Mouse (Mus musculus): ENCODE data around the gene Dis3l. TPM values are rescaled to one million over a fixed set of nuclear protein-coding genes. Genes with fewer than 3 reads are reported as not detected.
A peak's percentile ranks its signal among the peaks of the same experiment; 100 is the strongest.
"Not testable (repeated sequence)": the region's sequence is repeated elsewhere in the genome, so short reads cannot be mapped to it uniquely, and the experiment has no call there.

Gene Dis3l
- total and polyA plus RNA-seq, 3 experiments = 5.6 to 20.7 (median 18.9) TPM

DNA sequence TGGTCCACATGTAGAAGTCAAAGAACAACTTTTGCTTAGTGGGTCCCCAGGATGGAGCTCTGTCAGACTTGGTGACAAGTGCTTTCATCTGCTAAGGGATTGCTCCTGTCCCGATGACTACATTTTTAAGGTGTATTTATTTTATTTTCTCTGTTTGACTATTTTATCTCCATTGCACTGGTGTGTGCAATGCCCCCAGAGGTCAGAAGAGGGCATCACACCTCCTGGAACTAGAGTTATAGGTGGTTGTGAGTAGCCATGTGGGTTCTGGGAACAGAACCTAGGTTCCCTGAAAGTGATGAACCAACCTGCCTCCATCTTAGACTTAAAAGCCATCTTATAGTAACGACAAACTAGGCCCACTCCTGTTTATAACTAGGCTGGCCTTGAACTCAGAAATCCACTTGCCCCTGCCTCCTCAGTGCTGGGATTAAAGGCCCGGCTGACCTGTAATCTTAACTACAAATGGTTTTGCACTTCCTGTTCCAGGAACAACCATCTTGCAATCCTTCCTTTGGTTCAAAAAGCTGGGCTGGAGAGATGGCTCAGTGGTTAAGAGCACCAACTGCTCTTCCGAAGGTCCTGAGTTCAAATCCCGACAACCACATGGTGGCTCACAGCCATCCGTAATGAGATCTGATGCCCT lies 62.3 kb downstream of the Dis3l start:
- ATAC-seq (ENCODE audit: extremely low read depth, insufficient number of reproducible peaks, low FRiP score, poor library complexity, severe bottlenecking) (no peak), DNase-seq (ENCODE audit: low spot score) (no peak)
- Histone ChIP-seq H3K36me3 (replicated peaks) (peaks cover 4% of the 10 kb centered on the region), H3K9me3 (replicated peaks) (no peaks in the 10 kb centered on the region), H3K4me1 (ENCODE audit: insufficient read depth, low read depth, low read length) (peaks cover 12% of the 10 kb centered on the region), H3K27me3 (ENCODE audit: insufficient read depth, low read length) (no peaks in the 10 kb centered on the region), H3K4me3 (ENCODE audit: low read depth, low read length) (no peak overlapping the region)
- no peak for TF ChIP-seq GATA2 (IDR thresholded peaks at IDR 0.05; ENCODE audit: borderline replicate concordance, low read depth, low read length)

DNA sequence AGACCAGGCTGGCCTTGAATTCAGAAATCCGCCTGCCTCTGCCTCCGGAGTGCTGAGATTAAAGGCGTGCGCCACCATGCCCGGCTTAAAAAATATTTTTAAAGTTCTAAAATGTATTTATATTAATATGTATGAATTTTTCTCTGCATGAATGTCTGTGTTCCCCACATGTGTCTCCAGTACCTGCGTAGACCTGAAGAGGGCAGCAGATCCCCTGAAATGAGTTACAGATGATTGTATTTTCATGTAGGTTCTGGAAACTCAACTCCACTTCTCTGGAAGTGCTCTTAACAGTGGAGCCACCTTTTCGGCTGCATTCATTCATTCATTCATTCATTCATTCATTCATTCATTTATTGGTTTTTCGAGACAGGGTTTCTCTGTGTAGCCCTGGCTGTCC lies 63.4 kb downstream of the Dis3l start:
- Histone ChIP-seq H3K36me3 (replicated peaks) (peaks cover 3% of the 10 kb centered on the region), H3K9me3 (replicated peaks) (no peaks in the 10 kb centered on the region), H3K27me3 (ENCODE audit: insufficient read depth, low read length) (peaks cover 4% of the 10 kb centered on the region; the same call in 1 of the 2 replicates), H3K4me1 (ENCODE audit: insufficient read depth, low read depth, low read length) (peaks cover 8% of the 10 kb centered on the region), H3K4me3 (ENCODE audit: low read depth, low read length) (no peak overlapping the region)
- peak; percentile 52; the same call in 1 of the 2 replicates for TF ChIP-seq CTCF (IDR thresholded peaks at IDR 0.05; ENCODE audit: low read depth, low read length)
- TF ChIP-seq POLR2AphosphoS5 (IDR thresholded peaks at IDR 0.05; ENCODE audit: insufficient replicate concordance, low read depth, low read length) = no peak
- TF ChIP-seq TAL1 (conservative IDR thresholded peaks at IDR 0.05; ENCODE audit: low read depth, low read length) = no peak
- ATAC-seq (ENCODE audit: extremely low read depth, insufficient number of reproducible peaks, low FRiP score, poor library complexity, severe bottlenecking) = no peak
- DNase-seq (ENCODE audit: low spot score) = no peak

DNA sequence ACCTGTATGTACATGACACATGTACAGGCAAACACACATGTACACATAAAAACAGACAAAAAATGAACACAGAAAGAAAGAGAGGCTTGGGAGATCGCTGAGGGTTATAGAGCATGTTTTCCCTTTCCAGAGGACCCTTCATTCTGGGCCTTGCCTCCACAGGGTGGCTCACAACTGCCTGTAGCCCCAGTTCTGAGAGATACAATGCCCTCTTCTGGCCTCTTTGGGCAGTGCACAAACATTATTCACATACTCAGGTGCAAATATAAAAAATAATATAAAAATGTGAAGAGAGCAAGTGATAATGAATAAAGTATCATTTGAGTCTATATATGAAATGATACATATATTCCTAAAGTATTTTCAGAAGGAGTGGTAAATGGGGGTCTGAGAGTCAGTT lies 66.2 kb downstream of the Dis3l start:
- Histone ChIP-seq H3K27me3 (ENCODE audit: insufficient read depth, low read length) (peaks cover 15% of the 10 kb centered on the region), H3K36me3 (replicated peaks) (no peaks in the 10 kb centered on the region), H3K4me1 (ENCODE audit: insufficient read depth, low read depth, low read length) (no peaks in the 10 kb centered on the region), H3K4me3 (ENCODE audit: low read depth, low read length) (no peak overlapping the region), H3K9me3 (replicated peaks) (no peaks in the 10 kb centered on the region)
- no peak for TF ChIP-seq GATA1 (IDR thresholded peaks at IDR 0.05; ENCODE audit: borderline replicate concordance, low read length)
- no peak for TF ChIP-seq TAL1 (conservative IDR thresholded peaks at IDR 0.05; ENCODE audit: low read depth, low read length)
- DNase-seq (ENCODE audit: low spot score) (no peak), ATAC-seq (ENCODE audit: extremely low read depth, insufficient number of reproducible peaks, low FRiP score, poor library complexity, severe bottlenecking) (no peak)

DNA sequence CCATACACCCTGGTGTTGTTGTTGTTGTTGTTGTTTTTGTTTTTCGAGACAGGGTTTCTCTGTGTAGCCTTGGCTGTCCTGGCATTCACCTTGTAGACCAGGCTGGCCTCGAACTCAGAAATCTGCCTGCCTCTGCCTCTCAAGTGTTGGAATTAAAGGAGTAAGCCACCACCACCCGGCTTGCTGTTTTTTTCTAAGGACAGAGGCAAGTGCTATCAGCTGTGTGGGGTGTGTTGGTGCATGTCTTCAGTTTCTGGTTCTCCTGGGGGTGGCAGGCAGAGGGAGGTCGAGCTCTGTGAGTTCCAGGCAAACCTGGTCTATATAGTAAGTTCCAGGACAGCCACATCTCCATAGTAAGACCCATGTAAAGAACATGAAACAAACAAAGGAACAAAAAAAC lies 66.8 kb downstream of the Dis3l start:
- H3K36me3 ChIP-seq (replicated peaks) = no peaks in the 10 kb centered on the region
- no peak for DNase-seq (ENCODE audit: low spot score)
- no peaks in the 10 kb centered on the region for H3K9me3 ChIP-seq (replicated peaks)
- TF ChIP-seq CTCF (IDR thresholded peaks at IDR 0.05; ENCODE audit: low read depth, low read length) (no peak), POLR2AphosphoS5 (IDR thresholded peaks at IDR 0.05; ENCODE audit: insufficient replicate concordance, low read depth, low read length) (no peak), GATA2 (IDR thresholded peaks at IDR 0.05; ENCODE audit: borderline replicate concordance, low read depth, low read length) (no peak), TAL1 (conservative IDR thresholded peaks at IDR 0.05; ENCODE audit: low read depth, low read length) (no peak), GATA1 (IDR thresholded peaks at IDR 0.05; ENCODE audit: borderline replicate concordance, low read length) (no peak)
- no peak overlapping the region for H3K4me3 ChIP-seq (ENCODE audit: low read depth, low read length)
- ATAC-seq (ENCODE audit: extremely low read depth, insufficient number of reproducible peaks, low FRiP score, poor library complexity, severe bottlenecking) = no peak
- H3K27me3 ChIP-seq (ENCODE audit: insufficient read depth, low read length) = peaks cover 15% of the 10 kb centered on the region
- no peaks in the 10 kb centered on the region for H3K4me1 ChIP-seq (ENCODE audit: insufficient read depth, low read depth, low read length)

DNA sequence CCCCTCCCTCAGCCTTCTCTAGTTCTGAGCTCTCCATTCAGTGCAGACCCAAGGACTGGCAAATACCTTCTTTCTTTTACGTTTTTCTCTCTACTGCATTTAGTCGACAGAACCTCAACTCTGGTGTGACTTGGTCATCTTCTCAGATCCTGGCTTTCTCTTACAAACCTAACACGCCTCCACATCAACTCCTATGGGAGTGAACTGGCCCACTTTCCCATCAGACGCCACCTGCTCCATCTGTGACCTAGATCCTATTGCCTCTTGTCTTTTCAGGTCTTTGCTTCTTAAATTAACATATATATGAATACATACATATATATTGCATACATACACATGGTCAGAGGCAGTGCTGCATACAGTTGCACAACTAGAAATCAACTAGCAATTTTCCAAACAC lies 67.3 kb downstream of the Dis3l start:
- H3K9me3 ChIP-seq (replicated peaks) = no peaks in the 10 kb centered on the region
- no peak overlapping the region for H3K4me3 ChIP-seq (ENCODE audit: low read depth, low read length)
- TF ChIP-seq CTCF (IDR thresholded peaks at IDR 0.05; ENCODE audit: low read depth, low read length) = no peak
- TF ChIP-seq TAL1 (conservative IDR thresholded peaks at IDR 0.05; ENCODE audit: low read depth, low read length) = no peak
- no peak for TF ChIP-seq POLR2AphosphoS5 (IDR thresholded peaks at IDR 0.05; ENCODE audit: insufficient replicate concordance, low read depth, low read length)
- H3K27me3 ChIP-seq (ENCODE audit: insufficient read depth, low read length) = peaks cover 15% of the 10 kb centered on the region
- no peaks in the 10 kb centered on the region for H3K4me1 ChIP-seq (ENCODE audit: insufficient read depth, low read depth, low read length)
- no peak for DNase-seq (ENCODE audit: low spot score)
- no peak for ATAC-seq (ENCODE audit: extremely low read depth, insufficient number of reproducible peaks, low FRiP score, poor library complexity, severe bottlenecking)
- H3K36me3 ChIP-seq (replicated peaks) = no peaks in the 10 kb centered on the region

DNA sequence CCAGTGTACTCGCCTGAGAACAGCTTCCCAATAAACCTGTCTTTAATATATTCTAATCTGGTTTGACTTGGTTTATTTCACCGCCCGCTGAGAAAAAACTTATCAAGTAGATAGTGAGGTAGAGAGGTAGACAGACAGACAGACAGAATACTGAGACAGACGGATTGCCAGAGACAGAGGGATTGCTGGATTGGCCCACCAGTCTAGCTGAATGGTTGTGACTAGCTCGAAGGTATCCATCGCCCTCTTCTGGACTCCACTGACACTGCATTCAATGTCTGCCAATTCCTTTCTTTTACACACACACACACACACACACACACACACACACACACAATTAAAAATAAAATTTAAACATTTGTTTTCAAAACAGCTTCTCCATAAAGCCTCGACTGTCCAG lies 68.5 kb downstream of the Dis3l start:
- peaks cover 15% of the 10 kb centered on the region for H3K27me3 ChIP-seq (ENCODE audit: insufficient read depth, low read length)
- H3K9me3 ChIP-seq (replicated peaks) = no peaks in the 10 kb centered on the region
- ATAC-seq (ENCODE audit: extremely low read depth, insufficient number of reproducible peaks, low FRiP score, poor library complexity, severe bottlenecking) (no peak), DNase-seq (ENCODE audit: low spot score) (no peak)
- H3K4me1 ChIP-seq (ENCODE audit: insufficient read depth, low read depth, low read length) = peaks cover 4% of the 10 kb centered on the region; the same call in 1 of the 2 replicates
- no peak overlapping the region for H3K4me3 ChIP-seq (ENCODE audit: low read depth, low read length)
- TF ChIP-seq TAL1 (conservative IDR thresholded peaks at IDR 0.05; ENCODE audit: low read depth, low read length) = no peak
- no peak for TF ChIP-seq GATA1 (IDR thresholded peaks at IDR 0.05; ENCODE audit: borderline replicate concordance, low read length)
- peak; percentile 26 for TF ChIP-seq CTCF (IDR thresholded peaks at IDR 0.05; ENCODE audit: low read depth, low read length)
- TF ChIP-seq GATA2 (IDR thresholded peaks at IDR 0.05; ENCODE audit: borderline replicate concordance, low read depth, low read length) = no peak
- TF ChIP-seq POLR2AphosphoS5 (IDR thresholded peaks at IDR 0.05; ENCODE audit: insufficient replicate concordance, low read depth, low read length) = no peak
- H3K36me3 ChIP-seq (replicated peaks) = no peaks in the 10 kb centered on the region

DNA sequence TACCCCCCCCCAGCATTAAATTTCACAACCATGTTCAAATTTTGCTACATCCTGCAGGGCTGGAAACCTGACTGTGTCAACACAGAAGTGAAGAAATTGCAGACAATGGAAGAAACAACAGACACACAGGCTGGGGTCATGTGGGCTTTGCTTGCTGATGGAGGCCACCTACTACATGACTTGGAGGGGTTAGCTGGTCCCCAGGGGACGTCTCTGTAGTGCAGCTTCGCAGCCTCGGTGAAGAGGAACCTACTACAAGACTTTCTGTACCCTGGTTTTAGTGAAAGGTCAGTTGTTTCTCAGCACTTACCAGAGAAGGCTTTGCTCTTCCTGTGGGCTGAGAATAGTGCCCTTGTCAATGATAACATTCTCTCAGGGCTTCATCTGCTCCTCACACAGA lies 69.8 kb downstream of the Dis3l start:
- Histone ChIP-seq H3K9me3 (replicated peaks) (no peaks in the 10 kb centered on the region), H3K4me3 (ENCODE audit: low read depth, low read length) (no peak overlapping the region), H3K27me3 (ENCODE audit: insufficient read depth, low read length) (peaks cover 15% of the 10 kb centered on the region), H3K36me3 (replicated peaks) (no peaks in the 10 kb centered on the region), H3K4me1 (ENCODE audit: insufficient read depth, low read depth, low read length) (peaks cover 4% of the 10 kb centered on the region; the same call in 1 of the 2 replicates)
- DNase-seq (ENCODE audit: low spot score) = no peak
- ATAC-seq (ENCODE audit: extremely low read depth, insufficient number of reproducible peaks, low FRiP score, poor library complexity, severe bottlenecking) = no peak
- TF ChIP-seq TAL1 (conservative IDR thresholded peaks at IDR 0.05; ENCODE audit: low read depth, low read length) (no peak), GATA1 (IDR thresholded peaks at IDR 0.05; ENCODE audit: borderline replicate concordance, low read length) (no peak), GATA2 (IDR thresholded peaks at IDR 0.05; ENCODE audit: borderline replicate concordance, low read depth, low read length) (no peak), CTCF (IDR thresholded peaks at IDR 0.05; ENCODE audit: low read depth, low read length) (no peak), POLR2AphosphoS5 (IDR thresholded peaks at IDR 0.05; ENCODE audit: insufficient replicate concordance, low read depth, low read length) (no peak)

DNA sequence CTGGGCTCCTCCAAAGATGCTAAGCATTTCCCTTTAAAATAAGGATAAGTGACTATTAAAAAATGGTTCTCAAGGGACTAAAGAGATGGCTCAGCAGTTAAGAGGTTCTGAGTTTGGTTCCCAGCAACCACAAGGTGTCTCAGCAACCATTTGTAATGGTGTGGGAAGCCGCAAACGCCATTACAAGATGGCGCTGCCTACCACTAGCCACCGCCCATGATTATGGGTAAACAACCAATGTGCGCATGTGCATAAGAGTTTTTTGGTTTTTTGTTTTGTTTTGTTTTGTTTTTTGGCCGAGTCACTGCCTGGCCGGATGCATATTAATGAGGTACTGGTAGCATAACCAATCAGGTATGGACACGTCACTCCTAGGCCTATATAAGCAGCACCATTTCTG lies 72.3 kb downstream of the Dis3l start:
- H3K4me1 ChIP-seq (ENCODE audit: insufficient read depth, low read depth, low read length); ATAC-seq (ENCODE audit: extremely low read depth, insufficient number of reproducible peaks, low FRiP score, poor library complexity, severe bottlenecking); H3K4me3 ChIP-seq (ENCODE audit: low read depth, low read length); DNase-seq (ENCODE audit: low spot score); H3K36me3 ChIP-seq (replicated peaks); H3K9me3 ChIP-seq (replicated peaks): not testable (repeated sequence)
- peaks cover 15% of the 10 kb centered on the region for H3K27me3 ChIP-seq (ENCODE audit: insufficient read depth, low read length)
